Mouse (Mus musculus): ENCODE results near the gene Tns1.
A peak's percentile ranks its signal among the peaks of the same experiment; 100 is the strongest.

Tns1 gene

DNA sequence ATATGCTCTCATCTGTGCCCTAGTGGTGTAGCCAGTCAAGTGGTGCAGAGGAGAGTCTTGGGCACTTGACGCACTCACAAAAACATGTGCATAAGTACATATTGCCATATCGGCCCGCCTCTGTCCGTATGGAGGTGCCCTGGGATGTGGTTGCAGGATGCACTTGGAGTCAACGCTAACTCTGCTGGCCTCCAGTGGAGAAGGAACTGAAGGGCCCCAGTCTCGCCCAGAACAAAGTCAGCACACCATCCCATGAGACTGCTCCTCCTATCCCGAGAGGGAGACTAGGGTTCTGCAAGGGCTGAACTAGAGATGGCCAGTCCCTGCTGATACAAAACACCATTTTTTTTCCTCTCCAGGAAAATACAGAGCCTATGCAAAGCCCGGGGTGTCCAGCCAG lies 1.0 kb downstream of the Tns1 start:
- no peak for DNase-seq (ENCODE audit: low spot score in 2 of 2)

DNA sequence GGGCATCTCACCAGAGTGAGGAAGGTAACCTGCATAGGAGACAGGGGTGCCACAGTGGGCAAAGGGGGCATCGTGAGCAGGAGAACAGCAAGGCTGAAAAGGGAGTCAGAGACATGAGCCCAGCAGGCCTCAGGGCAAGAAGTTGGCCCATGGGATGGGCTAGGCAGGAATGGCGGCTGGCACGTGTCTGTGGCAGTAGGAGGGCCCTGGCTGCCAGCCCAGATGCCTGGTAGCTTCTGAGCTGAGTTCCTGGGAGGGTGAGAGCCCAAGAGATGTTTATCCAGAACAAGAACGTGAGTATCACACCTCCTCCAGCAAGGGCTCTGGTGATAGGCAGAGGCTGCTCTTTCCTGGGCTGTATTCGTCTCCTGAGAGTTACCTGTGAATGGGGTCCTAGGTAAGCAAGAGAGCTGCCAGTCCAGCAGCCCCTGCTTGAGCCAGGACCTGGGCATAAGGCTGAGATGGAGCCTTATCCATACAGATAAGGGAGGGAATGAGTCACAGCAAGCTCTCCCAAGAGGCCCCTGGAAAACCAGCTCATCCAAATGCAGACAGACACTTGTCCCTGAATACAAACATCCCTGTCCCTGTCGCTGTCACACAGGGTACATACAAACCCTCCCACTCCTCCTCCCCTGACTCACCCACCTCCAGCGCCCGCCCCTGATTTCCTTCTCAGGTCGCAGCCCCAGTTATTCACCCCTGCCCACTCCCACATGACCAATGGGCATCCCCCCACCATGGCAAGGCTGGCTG lies 2.2 kb downstream of the Tns1 start:
- DNase-seq (ENCODE audit: low spot score in 2 of 2): no peak

DNA sequence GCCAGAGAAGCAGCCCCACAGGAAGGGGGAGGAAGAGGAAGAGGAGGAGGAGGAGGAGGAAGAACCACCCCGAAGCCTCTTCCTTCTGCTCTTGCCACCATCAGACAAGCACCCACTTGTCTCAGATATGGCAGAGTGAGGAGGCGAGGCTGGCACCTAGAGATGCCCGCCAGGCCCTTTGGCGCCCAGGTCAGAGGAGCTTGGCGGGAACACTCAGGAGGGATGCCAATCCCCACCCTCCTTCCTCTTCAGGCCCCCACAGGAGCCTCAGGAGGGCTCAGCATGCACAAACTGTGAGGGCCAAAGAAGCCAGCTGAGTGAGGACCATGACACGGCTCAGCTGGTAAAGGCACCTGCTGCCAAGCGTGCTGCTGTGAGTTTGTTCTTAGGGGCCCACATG lies 3.1 kb downstream of the Tns1 start:
- no peak for DNase-seq (ENCODE audit: low spot score in 2 of 2)

DNA sequence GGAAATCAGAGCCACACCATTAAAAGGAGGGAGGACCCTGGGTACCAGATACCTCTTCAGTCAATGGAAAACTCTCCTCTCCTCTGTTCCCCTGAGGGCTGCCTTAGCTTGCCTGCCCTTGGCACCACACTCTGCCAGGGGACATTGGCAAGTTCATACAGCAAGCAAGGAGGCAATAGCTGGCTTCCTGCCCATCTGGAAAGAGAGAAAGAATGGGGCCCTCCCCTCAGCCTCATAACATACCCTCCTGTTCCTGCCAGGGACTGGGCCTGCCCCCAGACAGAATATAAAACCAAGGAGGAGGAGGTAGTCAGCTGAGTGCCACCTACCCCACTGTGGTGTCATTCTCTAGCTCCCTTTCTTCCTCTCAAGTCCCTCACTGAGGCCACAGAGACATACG lies 5.1 kb downstream of the Tns1 start:
- DNase-seq (ENCODE audit: low spot score in 2 of 2): no peak

DNA sequence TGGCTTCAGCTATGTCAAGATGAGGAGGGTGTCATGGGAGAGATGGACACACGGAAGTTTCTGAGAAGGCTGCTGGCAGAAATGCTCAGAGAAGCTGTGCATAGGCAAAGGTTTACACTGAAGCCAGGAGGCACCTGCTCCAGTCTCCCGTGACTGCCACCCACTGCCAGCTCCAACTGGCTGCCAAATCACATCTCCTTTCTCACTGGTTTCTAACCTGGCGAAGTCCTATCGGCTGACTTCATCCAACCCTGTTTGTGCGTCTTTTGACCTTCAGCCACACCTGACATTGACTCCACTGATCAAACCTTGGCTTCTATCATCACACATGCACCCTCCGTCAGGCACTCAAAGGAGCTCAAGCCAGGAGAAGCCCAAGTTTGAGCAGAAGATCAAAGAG lies 6.4 kb downstream of the Tns1 start:
- no peak for DNase-seq (ENCODE audit: low spot score in 2 of 2)

DNA sequence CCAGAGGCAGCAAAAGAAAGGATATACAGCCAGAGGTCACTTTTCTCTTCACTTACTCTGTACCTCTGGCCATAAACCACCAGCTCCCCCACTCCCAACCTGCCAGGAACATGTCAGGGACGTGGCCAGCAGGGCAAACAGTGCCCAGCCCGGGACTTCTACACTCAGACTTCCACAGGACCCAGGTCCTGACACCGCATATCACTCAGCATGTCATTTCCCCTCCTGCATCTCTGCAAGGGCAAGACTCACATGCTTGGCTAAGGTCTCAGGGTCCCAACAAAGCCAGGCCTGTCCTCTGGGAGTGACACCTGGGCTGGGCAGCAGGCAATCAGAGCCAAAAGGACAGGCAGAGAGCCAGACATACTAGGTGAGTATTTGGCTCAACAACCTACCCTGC lies 11.2 kb downstream of the Tns1 start:
- DNase-seq (ENCODE audit: low spot score in 2 of 2): no peak

DNA sequence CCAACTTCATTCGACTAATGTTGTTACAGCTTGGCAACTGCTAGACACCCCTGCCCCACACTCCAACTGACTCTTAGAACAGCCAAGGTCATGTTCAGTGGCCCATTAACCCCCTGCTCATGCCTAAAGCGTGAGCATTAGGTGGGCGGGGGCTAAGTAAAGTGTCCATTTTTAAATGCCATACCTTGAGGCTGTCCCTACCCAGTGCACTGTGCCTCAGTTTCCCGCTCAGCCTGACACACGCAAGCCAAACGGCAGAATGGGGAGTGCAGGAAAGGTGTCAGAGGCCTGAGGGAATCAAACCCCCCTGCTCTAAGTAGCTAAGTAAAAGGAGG lies 12.6 kb downstream of the Tns1 start:
- no peak for DNase-seq (ENCODE audit: low spot score in 2 of 2)

DNA sequence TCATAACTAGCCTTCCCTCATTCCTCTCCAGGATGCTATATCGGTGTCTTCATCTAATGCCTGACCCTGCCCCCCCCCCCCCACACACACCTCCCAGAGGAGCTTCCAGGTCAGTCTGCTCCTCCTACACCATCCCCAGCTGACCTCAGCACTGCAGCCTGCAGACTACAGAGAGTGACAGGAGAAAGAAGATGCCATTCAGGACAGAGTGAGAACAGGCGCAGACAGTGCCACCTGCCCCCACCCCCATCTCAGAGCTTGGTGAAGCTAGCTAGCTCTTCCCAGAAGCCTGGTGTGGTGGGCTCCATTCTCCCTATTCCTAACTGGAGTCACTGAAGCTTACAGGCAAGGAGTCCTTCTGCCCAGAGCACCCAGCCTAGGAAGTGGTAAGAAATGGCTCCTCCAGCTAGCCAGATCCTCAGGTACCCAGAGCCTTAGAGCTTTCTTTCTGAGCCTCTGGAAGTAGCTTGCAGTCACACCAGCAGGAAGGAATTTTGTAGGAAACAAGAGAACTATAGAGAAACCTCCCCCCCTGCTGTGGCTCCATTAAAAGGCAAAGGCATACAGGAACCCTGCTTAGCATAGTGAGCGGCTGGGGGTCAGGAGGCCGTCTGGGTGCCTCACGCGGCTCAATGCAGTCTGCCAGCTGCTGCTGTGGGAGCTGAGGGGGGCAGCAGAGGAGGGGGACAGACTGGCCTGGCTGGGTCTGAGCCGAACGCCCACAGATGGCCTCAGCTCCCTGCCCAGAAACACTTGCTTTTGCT lies 13.1 kb downstream of the Tns1 start:
- no peak for DNase-seq (ENCODE audit: low spot score in 2 of 2)

DNA sequence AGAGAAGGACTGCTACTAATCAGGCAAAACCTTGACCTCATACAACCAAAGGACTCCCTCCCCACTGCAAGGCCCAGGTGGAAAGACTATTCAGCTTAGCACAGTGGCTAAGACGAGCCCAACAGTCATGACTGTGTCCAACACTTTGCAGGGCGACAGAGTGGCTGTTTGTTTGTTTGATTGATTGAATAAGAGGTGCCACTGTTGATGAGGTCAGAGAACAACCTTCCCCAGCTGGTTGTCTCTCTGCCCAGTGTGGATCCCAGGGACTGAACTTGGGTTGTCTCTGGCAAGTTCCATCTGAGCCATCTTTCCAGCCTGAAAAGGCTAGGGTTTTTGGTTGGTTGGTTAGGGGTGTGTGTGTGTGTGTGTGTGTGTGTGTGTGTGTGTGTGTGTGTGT lies 14.6 kb downstream of the Tns1 start:
- DNase-seq (ENCODE audit: low spot score in 2 of 2): no peak

DNA sequence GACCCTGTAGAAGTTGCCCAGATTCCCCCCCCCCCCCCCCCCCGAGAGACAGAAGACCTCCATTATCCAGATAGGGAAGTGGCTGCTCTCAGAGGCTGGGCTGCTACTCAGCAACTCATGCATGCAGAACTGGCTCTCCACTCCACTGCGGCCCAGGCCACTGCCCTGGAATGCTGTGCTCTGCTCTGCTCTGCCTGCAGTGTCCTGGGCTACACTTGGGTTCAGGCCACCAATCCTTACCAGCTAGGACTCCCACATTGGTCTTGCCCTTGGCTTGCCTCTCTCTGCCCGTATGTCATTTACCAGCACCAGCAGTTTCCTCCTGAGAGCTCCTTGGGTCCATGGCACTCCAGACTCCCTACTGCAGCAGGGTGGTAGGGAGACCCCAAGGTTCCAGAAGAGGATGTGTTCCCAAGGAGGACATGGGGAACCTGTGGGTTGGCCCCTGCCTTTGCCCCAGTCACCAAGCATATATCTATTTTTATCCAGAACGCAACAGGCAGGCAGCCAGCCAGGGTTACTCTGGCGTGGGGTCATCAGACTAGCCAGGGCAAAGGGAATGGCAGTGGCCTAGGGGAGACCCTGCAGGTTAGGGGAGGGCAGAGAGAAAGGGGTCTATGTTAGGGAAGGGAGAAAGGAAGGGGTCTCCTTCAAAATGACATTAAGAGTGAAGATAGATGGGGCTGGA lies 16.2 kb downstream of the Tns1 start:
- DNase-seq (ENCODE audit: low spot score in 2 of 2): no peak

DNA sequence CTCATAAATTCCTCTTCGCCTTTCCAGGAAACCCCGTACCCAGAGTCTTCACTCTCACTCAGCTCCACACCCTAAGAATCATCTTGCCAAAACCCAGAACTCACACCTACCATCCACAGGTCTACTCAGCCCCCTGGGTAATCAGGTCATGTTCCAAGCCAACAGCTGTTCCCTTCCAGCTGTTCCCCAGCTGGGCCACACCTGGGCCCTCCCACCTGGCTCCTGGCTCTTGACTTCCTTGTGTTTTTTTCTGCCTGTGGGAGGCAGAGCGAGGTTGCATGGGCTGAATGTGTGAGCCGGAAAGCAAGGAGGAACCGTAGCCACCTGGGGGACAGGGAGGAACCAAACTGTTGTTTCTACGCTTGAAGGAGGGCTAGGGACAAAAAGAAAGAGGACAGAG lies 18.0 kb downstream of the Tns1 start:
- DNase-seq (ENCODE audit: low spot score in 2 of 2): no peak

DNA sequence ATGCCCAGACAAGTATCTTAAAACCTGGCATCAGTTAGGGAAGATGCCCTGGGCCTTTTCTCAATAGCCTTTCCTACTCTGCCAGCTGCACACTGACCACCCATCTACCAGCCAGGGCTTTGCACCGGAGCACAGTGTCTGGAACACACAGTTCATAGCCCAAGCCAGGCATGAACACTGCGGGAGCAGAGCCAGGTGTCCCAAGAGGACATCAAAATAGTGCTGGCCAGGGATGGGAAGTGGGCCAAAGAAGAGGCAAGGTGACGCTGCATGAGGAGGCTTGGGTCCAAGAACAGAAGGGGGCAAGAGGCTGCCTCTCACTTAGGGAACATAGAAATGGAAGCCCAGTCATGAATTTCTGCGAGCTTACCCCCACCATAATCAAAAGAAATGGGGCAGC lies 18.6 kb downstream of the Tns1 start:
- DNase-seq (ENCODE audit: low spot score in 2 of 2): no peak

DNA sequence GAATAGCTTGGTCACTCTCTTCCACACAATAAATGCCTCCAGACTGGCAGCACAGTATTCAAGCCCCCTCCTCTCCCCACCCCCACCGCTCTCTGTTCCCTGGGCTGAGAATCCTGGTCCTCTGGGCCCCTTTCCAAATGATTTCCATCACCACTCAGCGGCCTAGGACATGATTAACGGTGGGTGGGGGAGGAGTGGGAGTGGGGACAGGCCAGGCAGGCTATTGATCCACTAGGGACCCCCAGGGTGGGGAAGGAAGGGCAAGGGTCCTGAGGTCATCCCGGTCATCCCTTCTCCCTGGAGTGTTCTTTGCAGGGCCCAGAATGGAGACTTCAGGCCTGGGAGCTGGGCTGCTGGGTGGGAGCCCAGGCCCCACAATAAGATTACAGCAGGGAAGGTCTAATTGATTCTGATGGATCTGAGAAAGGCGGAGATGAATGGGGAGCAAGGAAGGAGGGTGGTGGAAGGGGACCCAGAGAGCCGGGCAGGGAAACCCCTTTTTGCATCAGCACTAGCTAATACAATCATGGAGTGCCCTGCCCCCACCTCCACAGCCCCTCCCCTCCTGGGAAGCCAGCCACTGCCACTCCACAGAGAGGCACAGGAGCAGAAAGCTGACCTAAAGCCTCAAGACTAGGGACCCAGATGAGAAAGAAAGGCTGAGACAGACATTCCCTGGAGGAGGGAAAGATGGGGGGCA lies 20.4 kb downstream of the Tns1 start:
- no peak for DNase-seq (ENCODE audit: low spot score in 2 of 2)

DNA sequence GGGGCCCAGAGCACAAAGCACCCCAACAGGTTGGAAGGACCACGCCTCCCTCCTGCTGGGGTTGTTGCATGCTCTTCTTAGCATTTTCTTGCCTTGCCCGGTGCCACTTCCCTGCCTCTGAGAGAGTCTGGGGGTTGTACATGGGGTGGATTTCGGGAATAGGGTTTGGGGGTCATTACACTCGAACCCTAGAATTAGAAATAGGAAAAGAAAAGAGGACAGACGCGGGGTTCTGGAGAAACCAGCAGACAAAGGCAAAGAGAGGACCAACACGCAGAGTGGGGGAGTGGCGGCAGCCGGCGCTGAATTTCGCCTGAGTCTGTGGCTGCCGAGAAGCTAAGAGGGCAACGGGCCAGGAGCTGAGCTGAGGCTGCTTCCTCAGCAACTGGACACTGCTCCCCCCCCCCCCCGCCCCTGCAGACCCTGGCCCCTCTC lies 25.2 kb downstream of the Tns1 start:
- DNase-seq (ENCODE audit: low spot score in 2 of 2): no peak

DNA sequence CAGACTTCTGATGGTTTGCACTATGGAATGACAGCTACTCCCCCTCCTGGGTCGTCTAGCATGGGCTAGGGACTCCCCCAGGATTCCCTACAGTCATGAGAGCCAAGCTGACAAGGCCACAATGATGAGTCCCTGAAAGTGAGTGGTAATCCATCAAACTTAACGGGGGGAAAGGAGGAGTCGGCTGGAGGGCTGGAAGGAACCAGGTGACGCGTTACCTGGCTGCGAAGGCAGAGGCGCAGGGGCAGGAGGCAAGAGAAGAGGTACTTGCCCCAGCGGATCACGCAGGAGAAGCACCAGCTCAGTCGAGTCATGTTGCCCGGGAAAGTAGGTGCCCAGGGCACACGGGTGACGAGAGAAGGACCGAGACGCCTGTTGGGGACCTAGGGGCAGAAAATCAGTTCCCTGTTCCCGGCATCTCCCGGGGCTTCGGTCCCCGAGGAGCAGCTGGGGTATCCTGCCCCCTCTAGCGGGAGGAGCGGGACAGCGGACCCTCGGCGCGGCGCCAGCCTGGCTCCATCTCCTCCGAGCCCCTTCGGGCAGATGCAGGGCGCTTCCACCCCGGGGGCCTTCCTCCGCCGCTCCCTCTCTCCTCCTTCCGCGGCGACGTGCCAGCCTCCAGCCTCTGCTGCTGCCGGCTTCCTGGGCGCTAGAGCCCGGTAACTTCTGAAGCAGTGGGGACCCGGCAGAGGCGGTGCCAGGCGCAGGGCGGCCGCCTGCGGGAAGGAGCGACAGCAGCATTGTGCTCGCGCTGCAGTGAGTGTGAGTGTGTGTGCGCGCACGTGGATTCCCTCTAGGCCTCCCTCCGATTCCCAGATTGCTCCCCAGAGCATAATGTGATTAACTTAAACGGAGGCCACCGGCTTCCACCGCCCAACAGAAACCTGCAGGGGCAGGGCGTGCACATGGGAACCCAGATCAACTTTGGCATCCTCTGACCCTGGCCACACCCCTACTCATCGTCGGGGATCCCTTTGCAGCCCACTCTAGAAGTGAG lies 25.9 kb downstream of the Tns1 start:
- DNase-seq (ENCODE audit: low spot score in 2 of 2): peak; percentile 14 to 51

DNA sequence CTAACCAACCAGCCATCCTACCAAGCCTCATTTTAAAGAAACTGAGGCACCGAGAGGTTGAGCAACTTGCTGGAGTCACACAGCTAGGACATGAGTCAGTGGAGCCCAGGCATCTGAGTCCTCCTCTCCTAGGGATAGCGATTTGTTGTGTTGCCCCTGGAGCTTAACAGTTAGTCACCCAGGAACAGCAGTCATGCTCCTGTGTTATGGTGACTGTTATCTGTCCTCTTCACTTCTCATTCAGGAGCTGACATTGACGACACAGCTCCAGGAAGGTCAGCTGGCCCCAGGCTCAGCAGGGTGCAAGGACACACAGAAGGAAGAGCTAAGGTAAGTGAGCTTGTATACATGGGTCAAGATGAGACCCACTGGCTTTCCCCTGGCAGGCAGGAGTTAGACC lies 28.5 kb downstream of the Tns1 start:
- DNase-seq (ENCODE audit: low spot score in 2 of 2): no peak

DNA sequence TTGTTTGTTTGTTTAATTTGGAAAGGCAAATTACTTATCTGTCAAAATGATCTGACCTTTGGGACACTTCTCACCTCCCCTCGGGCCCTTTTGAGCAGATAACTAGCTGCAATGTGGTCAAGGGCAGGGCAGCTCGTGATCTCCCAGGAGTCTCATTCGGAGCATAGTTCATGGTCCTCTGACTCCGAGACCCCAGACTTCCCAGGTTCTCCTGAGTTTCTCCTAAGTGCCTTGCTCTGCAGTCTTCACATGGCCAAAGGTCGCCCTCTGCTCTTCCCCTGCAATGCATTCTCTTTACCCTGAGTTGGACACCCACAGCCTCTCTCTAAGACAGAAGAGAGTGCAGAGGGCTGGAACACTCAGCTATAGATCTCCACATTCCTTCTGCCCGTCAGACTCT lies 29.0 kb downstream of the Tns1 start:
- no peak for DNase-seq (ENCODE audit: low spot score in 2 of 2)

DNA sequence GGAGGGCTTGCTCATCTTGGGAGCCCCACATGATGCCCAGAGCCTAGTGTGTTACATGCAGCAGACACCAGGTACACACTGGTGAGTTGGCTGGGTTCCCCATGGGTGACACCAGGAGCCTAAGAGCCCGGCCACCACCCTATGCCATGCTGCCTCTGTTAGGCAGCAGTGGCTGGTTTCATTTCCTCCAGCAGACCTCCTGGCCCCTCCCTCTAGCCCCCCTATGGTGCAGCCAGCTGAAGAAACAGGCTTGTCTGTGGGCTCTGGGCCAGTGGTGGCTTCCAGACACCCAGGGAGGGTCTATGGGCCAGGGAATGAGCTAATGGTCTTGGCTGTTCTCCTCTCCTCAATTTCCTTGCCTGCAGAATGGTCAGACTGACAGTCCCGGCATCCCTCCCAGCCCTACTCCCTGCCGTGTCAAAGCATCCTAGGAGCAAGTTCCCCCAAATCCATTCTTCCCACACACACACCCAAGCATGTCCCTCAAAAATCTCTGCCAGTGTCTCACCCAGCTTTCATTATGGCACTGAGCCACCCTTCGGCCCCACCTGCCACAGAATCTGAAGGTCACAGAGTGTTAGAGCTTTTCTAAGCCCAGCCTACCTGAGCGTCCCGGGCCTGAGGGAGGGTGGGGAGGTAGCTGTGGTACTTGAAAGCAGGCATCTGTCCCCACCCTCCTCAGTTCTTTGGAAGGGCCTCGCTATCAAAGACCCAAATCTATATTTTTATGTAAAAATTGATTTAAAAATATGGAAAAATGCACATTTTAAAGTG lies 29.6 kb downstream of the Tns1 start:
- DNase-seq (ENCODE audit: low spot score in 2 of 2): no peak

DNA sequence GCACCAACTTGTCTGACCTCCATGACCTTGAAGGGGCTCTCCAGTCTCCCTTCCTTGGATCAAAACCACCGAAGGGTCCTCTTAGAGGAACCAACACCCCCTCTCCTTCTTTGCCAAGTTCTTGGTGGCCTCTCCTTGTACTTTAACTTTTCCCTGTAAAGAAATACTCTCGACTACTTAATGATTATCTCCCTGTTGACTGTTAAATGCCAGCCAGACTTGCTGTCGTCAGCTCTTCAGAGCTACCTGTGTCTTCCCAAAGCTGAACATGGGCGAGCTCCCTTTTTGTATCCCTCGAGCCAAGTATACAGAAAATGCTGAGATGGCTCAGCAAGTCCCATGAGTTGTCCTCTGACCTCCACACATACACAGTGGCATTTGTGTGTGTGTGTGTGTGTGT lies 30.8 kb downstream of the Tns1 start:
- no peak for DNase-seq (ENCODE audit: low spot score in 2 of 2)

DNA sequence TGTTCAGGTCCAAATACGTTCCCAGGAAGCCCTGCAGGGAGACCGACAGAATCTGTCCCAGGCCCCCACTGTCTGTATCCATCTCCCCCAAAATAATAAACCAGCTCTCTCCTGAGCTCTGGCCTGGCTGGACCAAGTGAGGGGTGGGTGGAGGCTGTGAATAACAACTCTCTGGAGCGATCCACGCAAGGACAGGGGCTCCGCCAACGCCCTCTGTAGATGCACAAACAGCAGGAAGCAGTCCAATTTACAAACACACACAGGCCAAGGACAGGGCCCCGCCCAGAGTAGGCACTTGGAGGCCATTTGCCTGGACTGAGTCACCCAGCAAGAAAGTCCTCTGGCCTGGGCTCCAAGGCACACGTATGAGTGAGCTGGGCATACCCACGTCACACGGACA lies 32.0 kb downstream of the Tns1 start:
- no peak for DNase-seq (ENCODE audit: low spot score in 2 of 2)
